Mouse (Mus musculus) myocyte (in vitro differentiated cells): Measurements from ENCODE around the gene Fut2.

Source experiments
- E2F4 ChIP-seq: IDR thresholded peaks from one replicate; pipeline ENCODE4 v1.6.1; 2011; ENCODE audit warnings: mild to moderate bottlenecking, control low read depth, moderate library complexity; ENCODE audit not compliant: insufficient read depth
- POLR2A ChIP-seq: IDR thresholded peaks from one replicate; pipeline ENCODE4 v1.6.1; 2011; ENCODE audit warnings: low read depth, mild to moderate bottlenecking, control low read depth, moderate library complexity; ENCODE audit not compliant: insufficient read length
- TCF12 ChIP-seq: IDR thresholded peaks from one replicate; pipeline ENCODE4 v1.6.1; 2011; ENCODE audit warnings: mild to moderate bottlenecking, control low read depth; ENCODE audit not compliant: poor library complexity, insufficient read depth, severe bottlenecking

GRCm38 (mm10) chr7:45639561-45640027 lies 26.6 kb downstream of the Fut2 start, which contains the start of gene Mamstr:
- TF ChIP-seq POLR2A = peak; percentile 17
- TF ChIP-seq TCF12 = peak; percentile 98
- TF ChIP-seq E2F4 = no peak
